Comparison of ENCODE assay signal across 8 mouse cellular contexts in the genomic region with DNA sequence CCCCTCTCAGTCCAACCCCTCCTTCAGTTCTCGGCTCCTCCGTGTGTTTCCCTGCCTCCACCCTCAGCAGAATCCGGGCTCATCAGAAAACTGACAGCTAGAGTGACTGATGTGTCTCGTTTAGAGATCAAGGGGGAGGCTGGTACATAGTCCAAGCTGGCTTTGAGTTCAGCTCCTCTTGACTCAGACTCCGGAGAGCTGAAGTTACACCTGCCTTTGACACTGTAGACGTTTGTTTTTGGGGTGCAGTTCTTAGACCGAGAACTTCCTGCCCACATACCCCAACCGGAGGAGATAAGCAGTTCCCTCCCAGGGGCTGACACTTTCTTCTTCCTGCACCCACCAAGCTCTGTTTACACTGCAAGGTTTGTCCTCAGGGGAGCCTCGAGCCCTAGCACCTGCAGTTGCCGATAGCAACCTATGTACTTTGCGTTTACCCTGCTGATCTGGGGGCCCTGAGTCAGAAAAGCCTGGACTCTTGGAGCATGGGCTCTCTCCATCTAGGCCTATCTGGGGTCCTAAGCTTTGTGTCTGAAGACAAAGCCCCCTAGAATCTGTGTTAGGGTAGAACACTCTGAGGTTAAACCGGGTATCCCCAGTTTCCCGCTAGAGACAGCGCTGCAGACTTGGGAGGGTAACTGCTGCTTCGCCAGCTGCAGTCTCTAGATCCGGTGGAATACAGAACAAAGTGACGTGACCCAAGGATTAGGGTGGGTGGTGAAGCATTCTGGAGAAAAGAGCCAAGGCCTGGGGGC. TPM values are rescaled to one million over a fixed set of nuclear protein-coding genes. Genes with fewer than 3 reads are reported as not detected.
DNase-seq lines count a peak whose midpoint lies in the region; ATAC-seq and TF ChIP-seq lines count a peak whose summit lies in the region.

No protein-coding gene starts in this region.

- no peaks in the 10 kb centered on the region for H3K9me3 ChIP-seq in embryonic facial prominence, embryonic 10.5 days
- no peaks in the 10 kb centered on the region for H3K9me3 ChIP-seq in hindbrain, embryonic 13.5 days
- H3K9me3 ChIP-seq in midbrain, postnatal 0 days (ENCODE audit: low read length) = no peaks in the 10 kb centered on the region

- H3K9ac ChIP-seq in hindbrain, embryonic 13.5 days = peak overlapping the region; percentile 81
- no peak overlapping the region; the same call in 1 of the 2 replicates for H3K9ac ChIP-seq in liver, adult 2 months (ENCODE audit: low read depth, low read length)
- peak overlapping the region; percentile 55 for H3K9ac ChIP-seq in midbrain, postnatal 0 days (replicated peaks; ENCODE audit: low read length, poor library complexity, severe bottlenecking)

- TF ChIP-seq POLR2A in liver, adult 2 months (IDR thresholded peaks at IDR 0.05; ENCODE audit: extremely low read depth, insufficient read depth, low read length) = no peak

- peak; percentile 55 for ATAC-seq in hindbrain, embryonic 13.5 days (ENCODE audit: low FRiP score)
- ATAC-seq in midbrain, postnatal 0 days (ENCODE audit: low FRiP score) = peak; percentile 57

- peaks cover 61% of the 10 kb centered on the region for H3K27me3 ChIP-seq in embryonic facial prominence, embryonic 10.5 days (replicated peaks; ENCODE audit: low read depth, poor library complexity, severe bottlenecking)
- peaks cover 15% of the 10 kb centered on the region for H3K27me3 ChIP-seq in hindbrain, embryonic 13.5 days
- peaks cover 4% of the 10 kb centered on the region; the same call in 1 of the 2 replicates for H3K27me3 ChIP-seq in liver, adult 2 months (ENCODE audit: control insufficient read depth, insufficient read depth, low read length)
- no peaks in the 10 kb centered on the region for H3K27me3 ChIP-seq in midbrain, postnatal 0 days (ENCODE audit: insufficient read depth, low read length)

- H3K4me2 ChIP-seq in hindbrain, embryonic 13.5 days = peak overlapping the region; percentile 92
- H3K4me2 ChIP-seq in midbrain, postnatal 0 days (ENCODE audit: low read depth, low read length, poor library complexity, severe bottlenecking) = peak overlapping the region; percentile 94

- peak overlapping the region; percentile 81 for H3K27ac ChIP-seq in embryonic facial prominence, embryonic 10.5 days (replicated peaks)
- H3K27ac ChIP-seq in hindbrain, embryonic 13.5 days = peak overlapping the region; percentile 73
- H3K27ac ChIP-seq in liver, adult 2 months (replicated peaks; ENCODE audit: insufficient read depth, low read depth, low read length) = no peak overlapping the region
- H3K27ac ChIP-seq in midbrain, postnatal 0 days (ENCODE audit: low read depth, low read length) = peak overlapping the region; percentile 76

- peak; percentile 17 to 49 for DNase-seq in adrenal gland, adult (ENCODE audit: inconsistent age in 2 of 2, low spot score in 1 of 2)
- DNase-seq in adrenal gland, postnatal 36 days = no peak
- DNase-seq in embryonic facial prominence, embryonic 10.5 days (ENCODE audit: low spot score) = peak; percentile 26
- no peak for DNase-seq in liver, adult 2 months (ENCODE audit: extremely low read depth, low read depth, low spot score)
- DNase-seq in midbrain, postnatal 0 days (ENCODE audit: low spot score) = no peak
- peak; percentile 79 to 84 for DNase-seq in thymus, postnatal 10 days (ENCODE audit: low spot score in 2 of 2)
- DNase-seq in MN1 (ENCODE audit: low spot score) = no peak

- H3K4me1 ChIP-seq in embryonic facial prominence, embryonic 10.5 days = peaks cover 28% of the 10 kb centered on the region
- H3K4me1 ChIP-seq in hindbrain, embryonic 13.5 days (replicated peaks) = peaks cover 24% of the 10 kb centered on the region
- peaks cover 2% of the 10 kb centered on the region for H3K4me1 ChIP-seq in liver, adult 2 months (ENCODE audit: control insufficient read depth, insufficient read depth, low read length)
- H3K4me1 ChIP-seq in midbrain, postnatal 0 days (ENCODE audit: insufficient read depth, low read length) = peaks cover 3% of the 10 kb centered on the region; the same call in 1 of the 2 replicates

- no peak for TF ChIP-seq CTCF in liver, adult 2 months (IDR thresholded peaks at IDR 0.05; ENCODE audit: low read depth, low read length)
- TF ChIP-seq CTCF in midbrain, postnatal 0 days (IDR thresholded peaks at IDR 0.05) = no peak

- no peaks in the 10 kb centered on the region for H3K36me3 ChIP-seq in embryonic facial prominence, embryonic 10.5 days (replicated peaks)
- no peaks in the 10 kb centered on the region for H3K36me3 ChIP-seq in hindbrain, embryonic 13.5 days
- no peaks in the 10 kb centered on the region for H3K36me3 ChIP-seq in liver, adult 2 months (ENCODE audit: control insufficient read depth, insufficient read depth, low read length)
- H3K36me3 ChIP-seq in midbrain, postnatal 0 days (ENCODE audit: insufficient read depth, low read length) = no peaks in the 10 kb centered on the region

- H3K79me2 ChIP-seq in liver, adult 2 months (ENCODE audit: control insufficient read depth, insufficient read depth, low read length) = no peaks in the 10 kb centered on the region

- H3K4me3 ChIP-seq in embryonic facial prominence, embryonic 10.5 days = peak overlapping the region; percentile 78
- H3K4me3 ChIP-seq in hindbrain, embryonic 13.5 days = peak overlapping the region; percentile 70
- peak overlapping the region; percentile 71; the same call in 1 of the 2 replicates for H3K4me3 ChIP-seq in liver, adult 2 months (ENCODE audit: insufficient read depth, low read depth, low read length)
- H3K4me3 ChIP-seq in midbrain, postnatal 0 days (ENCODE audit: low read depth, low read length) = peak overlapping the region; percentile 64

- 3% methylated on average over 17 of the region's 17 CpGs for WGBS in embryonic facial prominence, embryonic 10.5 days
- WGBS in hindbrain, embryonic 13.5 days = 3% methylated on average over 17 of the region's 17 CpGs
- 11% methylated on average over 17 of the region's 17 CpGs for WGBS in liver, adult 2 months
- WGBS in midbrain, postnatal 0 days = 4% methylated on average over 17 of the region's 17 CpGs

RNA-seq across cellular contexts. Expression of a gene that starts 1.1 kb away (rescaled TPM):
- total RNA-seq in adrenal gland, postnatal 36 days (2021) = 10 to 100 TPM; 23.2 to 29.1 TPM
- polyA plus RNA-seq in embryonic facial prominence, embryonic 10.5 days (2016; fragmentation: Nextera tagmentation; extraction: Ambion mirVana) = 7.8 and 9.3 TPM in 2 replicates
- 19.8 and 20.1 TPM in 2 replicates for polyA plus RNA-seq in hindbrain, embryonic 13.5 days (2015; fragmentation: Nextera tagmentation; extraction: Ambion mirVana)
- total RNA-seq in liver, adult 2 months (2014; rRNA removed) = 0.47 and 0.83 TPM in 2 replicates
- 0.29 and 0.47 TPM in 2 replicates for polyA plus RNA-seq in liver, adult 2 months (2012; rRNA removed)
- 22.7 and 26.1 TPM in 2 replicates for total RNA-seq in midbrain, postnatal 0 days (2014; rRNA removed)
- 14.5 and 16.4 TPM in 2 replicates for polyA plus RNA-seq in midbrain, postnatal 0 days (2015; fragmentation: Nextera tagmentation; extraction: Ambion mirVana)

RNA-seq across cellular contexts. Expression of a gene that starts 21.9 kb away (rescaled TPM):
- total RNA-seq in adrenal gland, postnatal 36 days (2021) = not detected
- 0.04 and 0.23 TPM in 2 replicates for polyA plus RNA-seq in embryonic facial prominence, embryonic 10.5 days (2016; fragmentation: Nextera tagmentation; extraction: Ambion mirVana)
- polyA plus RNA-seq in hindbrain, embryonic 13.5 days (2015; fragmentation: Nextera tagmentation; extraction: Ambion mirVana) = 0.18 and 0.61 TPM in 2 replicates
- total RNA-seq in liver, adult 2 months (2014; rRNA removed) = not detected in 2 replicates
- polyA plus RNA-seq in liver, adult 2 months (2012; rRNA removed) = not detected in 2 replicates
- total RNA-seq in midbrain, postnatal 0 days (2014; rRNA removed) = 0.14 TPM in 1 of 2 replicates, not detected in the other
- polyA plus RNA-seq in midbrain, postnatal 0 days (2015; fragmentation: Nextera tagmentation; extraction: Ambion mirVana) = 0.07 and 0.11 TPM in 2 replicates

RNA-seq across cellular contexts. Expression of a gene that starts 58.9 kb away (rescaled TPM):
- 100 to 1,000 TPM; 117 to 146 TPM for total RNA-seq in adrenal gland, postnatal 36 days (2021)
- 27.9 and 31.5 TPM in 2 replicates for polyA plus RNA-seq in embryonic facial prominence, embryonic 10.5 days (2016; fragmentation: Nextera tagmentation; extraction: Ambion mirVana)
- polyA plus RNA-seq in hindbrain, embryonic 13.5 days (2015; fragmentation: Nextera tagmentation; extraction: Ambion mirVana) = 42.9 and 45.9 TPM in 2 replicates
- 37.2 and 42.9 TPM in 2 replicates for total RNA-seq in liver, adult 2 months (2014; rRNA removed)
- 23.5 and 42.7 TPM in 2 replicates for polyA plus RNA-seq in liver, adult 2 months (2012; rRNA removed)
- total RNA-seq in midbrain, postnatal 0 days (2014; rRNA removed) = 33.1 and 34.6 TPM in 2 replicates
- 50.3 and 52.2 TPM in 2 replicates for polyA plus RNA-seq in midbrain, postnatal 0 days (2015; fragmentation: Nextera tagmentation; extraction: Ambion mirVana)

Comparison
In these comparisons a context has a peak if more than half of its experiments do, and no peak if none do; other contexts are left out.
1. DNase-seq: peak in adrenal gland, adult (2 of 2), embryonic facial prominence, embryonic 10.5 days (single experiment) and thymus, postnatal 10 days (2 of 2); none in adrenal gland, postnatal 36 days (0 of 2), liver, adult 2 months (single experiment), midbrain, postnatal 0 days (single experiment) and MN1 (single experiment).
2. Peak in every context shown above with its lines, with median percentiles within 50 percentile points of each other: H3K4me3 ChIP-seq.